Mouse (Mus musculus) liver, embryonic 14.5 days (tissue): ENCODE data around the gene Qpctl. TPM values are rescaled to one million over a fixed set of nuclear protein-coding genes. Genes with fewer than 3 reads are reported as not detected.

Experiments used
- ATAC-seq: fragments of 200-750 bp; cut with Nextera tagmentation; 2 replicates; pipeline ENCODE4 v1.8.0; 2017; ENCODE audit warnings: moderate number of reproducible peaks, mild to moderate bottlenecking, moderate library complexity; ENCODE audit not compliant: insufficient read depth
- DNase-seq, 3 experiments: peaks; one replicate each; pipeline ENCODE4 v3.0.0-alpha.2; 2012 to 2013; ENCODE audit warnings: low read depth in 3 of 3, low spot score in 3 of 3
- H3K27ac ChIP-seq: fragments of 300-500 bp; sonication (generic); 2 replicates; pipeline ENCODE4 v1.5.1; 2014; ENCODE audit warnings: moderate library complexity, mild to moderate bottlenecking, control low read depth, inconsistent platforms
- H3K27me3 ChIP-seq: fragments of 300-500 bp; sonication (generic); 2 replicates; pipeline ENCODE4 v1.6.1; 2014; ENCODE audit warnings: mild to moderate bottlenecking, low read length, moderate library complexity; ENCODE audit not compliant: control insufficient read depth, insufficient read depth
- H3K36me3 ChIP-seq: fragments of 300-500 bp; sonication (generic); replicated peaks from 2 replicates; pipeline ENCODE4 v1.6.1; 2014; ENCODE audit warnings: low read depth; ENCODE audit not compliant: control insufficient read depth, insufficient read depth
- H3K4me1 ChIP-seq, 2 experiments: fragments of 200-500 bp in 1 of 2; fragments of 300-500 bp in 1 of 2; sonication (generic) in 1 of 2; replicated peaks; 2 replicates each; pipeline ENCODE4 v1.6.1; 2012 to 2014; ENCODE audit warnings: antibody characterized with exemption in 1 of 2, inconsistent platforms in 1 of 2, low read length in 1 of 2; ENCODE audit not compliant: control insufficient read depth in 2 of 2, insufficient read depth in 2 of 2
- H3K4me2 ChIP-seq: fragments of 300-500 bp; sonication (generic); 2 replicates; pipeline ENCODE4 v1.6.1; 2014; ENCODE audit warnings: low read depth, mild to moderate bottlenecking, control low read depth, moderate library complexity
- H3K4me3 ChIP-seq, 2 experiments: fragments of 200-500 bp in 1 of 2; fragments of 300-500 bp in 1 of 2; sonication (generic) in 1 of 2; 2 replicates each; pipeline ENCODE4 v1.5.1; 2012 to 2014; ENCODE audit warnings: low read depth in 2 of 2, low read length in 2 of 2, mild to moderate bottlenecking in 2 of 2, control low read depth in 1 of 2, inconsistent platforms in 1 of 2, moderate library complexity in 1 of 2; ENCODE audit not compliant: insufficient read depth in 1 of 2
- H3K9ac ChIP-seq: fragments of 300-500 bp; sonication (generic); replicated peaks from 2 replicates; pipeline ENCODE4 v1.6.1; 2014; ENCODE audit warnings: mild to moderate bottlenecking, control low read depth, moderate library complexity
- H3K9me3 ChIP-seq: fragments of 300-500 bp; sonication (generic); 2 replicates; pipeline ENCODE4 v1.6.1; 2016; ENCODE audit warnings: low read length, mixed read lengths; ENCODE audit not compliant: control insufficient read depth
- CTCF ChIP-seq: IDR thresholded peaks from 2 replicates; pipeline ENCODE4 v1.5.1; 2016; ENCODE audit warnings: antibody characterized with exemption, low read depth, control low read depth
- EP300 ChIP-seq: IDR thresholded peaks from 2 replicates; pipeline ENCODE4 v1.6.1; 2016; ENCODE audit warnings: antibody characterized with exemption, low read depth
- WGBS: fragments of 180-500 bp; shearing (Covaris S2); extraction: QIAGEN DNeasy Blood & Tissue Kit; methylation state at CpG from one replicate; pipeline ENCODE4 v1.1.7; 2014; ENCODE audit not compliant: insufficient replicate concordance; 5-methylcytosine and 5-hydroxymethylcytosine counted together
- polyA plus RNA-seq, 2 experiments: library from polyadenylated mRNA; depleted of rRNA in 1 of 2; stranded (reverse) in 1 of 2; unstranded in 1 of 2; fragments of >200 nt; fragmentation: Nextera tagmentation in 1 of 2; extraction: Ambion mirVana in 1 of 2; gene quantifications; 2 replicates each; pipeline versions ENCODE4 v1.2.1 to v1.2.3; 2012 to 2014

The Qpctl gene
- polyA plus RNA-seq, 2 experiments, result 2.2 to 2.3 TPM

DNA sequence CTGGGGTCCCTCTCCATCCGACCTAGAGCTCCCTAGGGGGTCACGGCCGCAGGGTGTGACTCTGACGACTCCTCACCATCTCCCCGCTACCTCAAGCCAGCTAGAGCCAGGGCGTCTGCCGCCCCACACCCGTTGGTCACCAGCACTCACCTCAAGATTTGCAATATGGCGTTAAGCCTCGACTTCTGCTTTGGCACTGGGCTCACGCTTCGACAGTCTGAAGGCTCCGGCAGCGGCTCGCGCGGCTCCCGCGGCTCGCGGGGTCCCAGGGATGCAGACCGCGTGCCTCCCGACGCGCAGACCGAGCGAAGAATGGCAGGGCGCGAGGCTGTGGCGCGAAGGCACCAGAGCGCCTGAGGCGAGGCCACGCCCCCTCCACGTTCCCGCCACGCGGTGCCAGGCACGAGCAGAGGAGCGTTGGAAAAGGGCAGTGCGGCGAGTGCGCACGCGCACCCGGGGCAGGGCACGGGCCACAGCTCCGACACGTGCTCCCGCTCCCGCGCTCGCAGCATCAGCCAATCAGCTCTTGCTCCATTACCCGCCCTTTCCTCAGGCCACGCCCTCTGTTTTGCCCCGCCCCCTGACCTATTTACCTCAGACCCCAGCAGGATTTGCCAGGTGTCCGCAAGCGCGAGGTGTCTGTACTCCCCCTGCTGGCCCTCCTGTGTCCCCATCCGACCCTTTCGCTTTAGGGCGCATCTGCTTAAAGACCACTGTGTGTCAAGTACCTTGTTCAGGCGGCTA is 30.9 kb downstream of the Qpctl start, which contains the start of gene Gm4969:
Gene Gm4969, minus strand, starts transcription at position 341 of the 744 bp plus-strand sequence.
- TF ChIP-seq CTCF (peak; percentile 46), EP300 (no peak)
- H3K4me2 ChIP-seq, result peak within 1 kb of the TSS; percentile 94
- DNase-seq (peak in 1 of 3 experiments; percentile 22), ATAC-seq (peak; percentile 17; the same call in 1 of the 2 replicates)
- no peak within 1 kb of the TSS for H3K27ac ChIP-seq
- H3K9ac ChIP-seq, result no peak within 1 kb of the TSS
- H3K36me3 ChIP-seq, result no peaks in the 10 kb centered on the region
- peaks cover 7% of the 10 kb centered on the region for H3K27me3 ChIP-seq
- WGBS, result 27% methylated on average over 61 of the region's 64 CpGs
- H3K4me1 ChIP-seq, result peaks cover 11 to 18% of the 10 kb centered on the region in 2 experiments
- 0 out of 4 replicates have a peak within 1 kb of the TSS, but pooled peaks of 1 of the 2 experiments have one; percentile 88 for H3K4me3 ChIP-seq
- H3K9me3 ChIP-seq, result peaks cover 4% of the 10 kb centered on the region

DNA sequence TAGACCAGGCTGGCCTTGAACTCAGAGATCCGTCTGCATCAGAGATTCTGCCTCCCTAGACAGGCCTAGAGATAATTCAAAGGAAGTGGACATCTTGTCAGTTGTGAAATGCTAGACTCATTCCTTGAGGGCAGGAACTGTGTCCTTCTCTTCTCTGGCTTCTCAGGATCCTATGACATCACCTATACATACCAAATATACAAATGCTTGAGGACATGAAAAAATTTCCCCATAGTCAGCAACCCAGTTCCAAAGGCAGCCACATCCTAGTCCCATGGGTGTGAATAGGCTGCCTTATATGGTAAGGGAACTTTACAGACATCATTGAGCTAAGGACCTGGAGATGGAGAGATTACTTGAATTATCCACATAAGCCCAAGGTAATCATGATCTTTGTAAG is 39.5 kb downstream of the Qpctl start:
- H3K4me3 ChIP-seq, result no peak overlapping the region
- no peaks in the 10 kb centered on the region for H3K9me3 ChIP-seq
- no peak overlapping the region for H3K9ac ChIP-seq
- no peak for TF ChIP-seq CTCF
- TF ChIP-seq EP300, result no peak
- DNase-seq, result no peak
- H3K27me3 ChIP-seq, result no peaks in the 10 kb centered on the region
- H3K4me1 ChIP-seq, result no peaks in the 10 kb centered on the region
- ATAC-seq, result no peak
- H3K36me3 ChIP-seq, result no peaks in the 10 kb centered on the region
- 66% methylated on average over 1 of the region's 1 CpGs for WGBS
- no peak overlapping the region for H3K4me2 ChIP-seq
- H3K27ac ChIP-seq, result no peak overlapping the region

DNA sequence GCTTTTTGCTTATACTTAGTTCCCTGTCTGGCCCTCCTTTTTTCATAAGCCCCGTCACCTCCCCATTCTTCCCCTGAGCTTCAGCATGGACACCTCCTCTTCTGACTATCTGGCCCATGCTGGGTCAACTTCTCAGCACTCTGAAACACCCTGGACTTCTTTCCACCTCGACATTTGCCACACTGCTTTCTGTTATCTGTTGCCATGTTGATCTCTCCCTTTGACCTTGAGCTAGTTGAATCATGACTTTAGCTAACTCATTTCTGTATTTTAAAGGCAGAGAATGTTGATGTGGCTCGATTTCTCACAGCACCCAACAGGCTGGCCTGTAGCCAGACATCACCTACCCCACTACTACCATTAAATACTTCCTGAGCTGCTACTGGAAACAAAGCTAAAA is 41.7 kb downstream of the Qpctl start:
- Histone ChIP-seq H3K4me2 (no peak overlapping the region), H3K36me3 (no peaks in the 10 kb centered on the region), H3K27ac (no peak overlapping the region), H3K4me1 (no peaks in the 10 kb centered on the region), H3K9ac (no peak overlapping the region), H3K9me3 (no peaks in the 10 kb centered on the region), H3K4me3 (no peak overlapping the region), H3K27me3 (no peaks in the 10 kb centered on the region)
- DNase-seq, result no peak
- ATAC-seq, result no peak
- TF ChIP-seq EP300 (no peak), CTCF (no peak)
- 27% methylated on average over 3 of the region's 3 CpGs for WGBS

DNA sequence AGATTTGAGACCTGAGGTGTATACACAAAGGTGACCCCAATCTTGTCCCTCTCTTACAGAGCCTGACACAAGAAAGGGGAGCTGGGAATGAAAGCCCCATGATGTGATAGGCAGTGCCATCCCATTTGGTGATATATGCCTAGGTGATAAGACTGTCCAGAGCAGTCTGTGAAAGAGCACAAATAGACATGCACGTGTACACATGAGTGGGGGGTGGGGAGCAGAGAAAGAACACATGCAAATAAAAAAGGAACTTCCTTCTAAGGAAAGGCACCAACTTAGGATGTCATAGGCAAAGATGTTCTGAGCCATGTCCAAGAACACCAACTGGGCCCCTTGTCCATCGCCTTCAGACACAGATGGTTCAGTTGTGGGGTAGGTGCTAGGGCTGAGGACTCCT is 44.6 kb downstream of the Qpctl start:
- Histone ChIP-seq H3K4me1 (no peaks in the 10 kb centered on the region), H3K36me3 (no peaks in the 10 kb centered on the region), H3K9ac (no peak overlapping the region), H3K4me2 (no peak overlapping the region), H3K27ac (no peak overlapping the region), H3K9me3 (no peaks in the 10 kb centered on the region), H3K4me3 (no peak overlapping the region), H3K27me3 (no peaks in the 10 kb centered on the region)
- DNase-seq (no peak), ATAC-seq (no peak)
- 52% methylated on average over 2 of the region's 2 CpGs for WGBS
- TF ChIP-seq CTCF (no peak), EP300 (no peak)

DNA sequence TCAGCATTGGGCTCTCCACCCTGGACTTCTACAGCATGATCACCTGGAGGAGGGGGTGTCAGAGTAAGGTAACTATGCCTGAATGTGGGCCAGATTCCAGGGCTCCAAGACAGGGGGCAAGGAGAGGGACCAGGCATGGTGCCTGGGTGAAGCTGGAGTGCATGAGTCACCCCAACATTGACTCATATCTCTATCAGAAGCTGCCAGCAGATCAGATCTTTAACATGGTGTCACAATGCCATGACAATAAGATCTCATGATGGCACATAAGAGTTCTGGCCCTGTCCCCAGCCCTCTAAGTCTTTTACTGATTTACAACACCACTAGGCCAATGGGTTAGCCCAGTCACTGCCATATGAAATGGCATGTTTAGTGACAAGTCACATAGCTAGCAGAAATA is 45.4 kb downstream of the Qpctl start:
- DNase-seq (no peak), ATAC-seq (no peak)
- no peak overlapping the region for H3K4me3 ChIP-seq
- H3K9me3 ChIP-seq, result no peaks in the 10 kb centered on the region
- no peak overlapping the region for H3K27ac ChIP-seq
- H3K36me3 ChIP-seq, result no peaks in the 10 kb centered on the region
- no peaks in the 10 kb centered on the region for H3K27me3 ChIP-seq
- no peak overlapping the region for H3K9ac ChIP-seq
- TF ChIP-seq EP300 (no peak), CTCF (no peak)
- H3K4me1 ChIP-seq, result no peaks in the 10 kb centered on the region
- no peak overlapping the region for H3K4me2 ChIP-seq
